Mouse (Mus musculus) hindbrain, embryonic 12.5 days (tissue): Measurements from ENCODE around the gene Rpusd3. TPM values are rescaled to one million over a fixed set of nuclear protein-coding genes. Genes with fewer than 3 reads are reported as not detected.

Experiments
- ATAC-seq: fragments of 200-750 bp; cut with Nextera tagmentation; 2 replicates; pipeline ENCODE4 v1.8.0; 2017; ENCODE audit warnings: moderate TSS enrichment; ENCODE audit not compliant: low FRiP score
- H3K27ac ChIP-seq: fragments of 300-500 bp; sonication (generic); 2 replicates; pipeline ENCODE4 v1.5.1; 2016; ENCODE audit warnings: mild to moderate bottlenecking
- H3K27me3 ChIP-seq: fragments of 300-500 bp; sonication (generic); 2 replicates; pipeline ENCODE4 v1.6.1; 2016; ENCODE audit warnings: mild to moderate bottlenecking
- H3K36me3 ChIP-seq: fragments of 300-500 bp; sonication (generic); 2 replicates; pipeline ENCODE4 v1.6.1; 2016; ENCODE audit warnings: mild to moderate bottlenecking
- H3K4me1 ChIP-seq: fragments of 300-500 bp; sonication (generic); 2 replicates; pipeline ENCODE4 v1.6.1; 2016
- H3K4me2 ChIP-seq: fragments of 300-500 bp; sonication (generic); replicated peaks from 2 replicates; pipeline ENCODE4 v1.6.1; 2016; ENCODE audit warnings: mild to moderate bottlenecking
- H3K4me3 ChIP-seq: fragments of 300-500 bp; sonication (generic); 2 replicates; pipeline ENCODE4 v1.5.1; 2016; ENCODE audit warnings: mild to moderate bottlenecking
- H3K9ac ChIP-seq: fragments of 300-500 bp; sonication (generic); 2 replicates; pipeline ENCODE4 v1.6.1; 2016; ENCODE audit warnings: mild to moderate bottlenecking, moderate library complexity
- H3K9me3 ChIP-seq: fragments of 300-500 bp; sonication (generic); replicated peaks from 2 replicates; pipeline ENCODE4 v1.6.1; 2016; ENCODE audit warnings: mild to moderate bottlenecking
- WGBS: fragments of 180-500 bp; shearing (Covaris S2); methylation state at CpG from one replicate; pipeline ENCODE4 v1.1.7; 2016; 5-methylcytosine and 5-hydroxymethylcytosine counted together
- polyA plus RNA-seq: library from polyadenylated mRNA; unstranded; fragments of >200 nt; fragmentation: Nextera tagmentation; extraction: Ambion mirVana; gene quantifications from 2 replicates; pipeline ENCODE4 v1.2.1, GENCODE M21; 2016

Gene Rpusd3
- polyA plus RNA-seq, 1 experiment from 2014 or later, result 22.0 TPM

GRCm38 (mm10) chr6:113395501-113395900 lies 23.6 kb downstream of the Rpusd3 start:
- ATAC-seq, result no peak
- Histone ChIP-seq H3K4me3 (no peak overlapping the region), H3K4me1 (peaks cover 16% of the 10 kb centered on the region), H3K9ac (no peak overlapping the region), H3K27me3 (peaks cover 4% of the 10 kb centered on the region; the same call in 1 of the 2 replicates), H3K4me2 (no peak overlapping the region), H3K9me3 (no peaks in the 10 kb centered on the region), H3K36me3 (peaks cover 12% of the 10 kb centered on the region), H3K27ac (no peak overlapping the region)
- WGBS, result 88% methylated on average over 6 of the region's 6 CpGs

- 92% methylated on average over 11 of the region's 11 CpGs for WGBS
- H3K4me1 ChIP-seq, result peaks cover 16% of the 10 kb centered on the region
- peaks cover 4% of the 10 kb centered on the region; the same call in 1 of the 2 replicates for H3K27me3 ChIP-seq
- peaks cover 19% of the 10 kb centered on the region for H3K36me3 ChIP-seq
- H3K4me2 ChIP-seq, result no peak overlapping the region
- ATAC-seq, result no peak
- no peaks in the 10 kb centered on the region for H3K9me3 ChIP-seq
- H3K27ac ChIP-seq, result no peak overlapping the region
- H3K9ac ChIP-seq, result no peak overlapping the region
- H3K4me3 ChIP-seq, result no peak overlapping the region
Measured at GRCm38 (mm10) chr6:113394811-113395210, 24.3 kb downstream of the Rpusd3 start.

GRCm38 (mm10) chr6:113393951-113394350 lies 25.2 kb downstream of the Rpusd3 start:
- Histone ChIP-seq H3K27ac (no peak overlapping the region), H3K4me1 (peaks cover 16% of the 10 kb centered on the region), H3K9me3 (no peaks in the 10 kb centered on the region), H3K36me3 (peaks cover 27% of the 10 kb centered on the region), H3K4me2 (no peak overlapping the region), H3K27me3 (peaks cover 4% of the 10 kb centered on the region; the same call in 1 of the 2 replicates), H3K9ac (no peak overlapping the region), H3K4me3 (no peak overlapping the region)
- WGBS, result 81% methylated on average over 6 of the region's 6 CpGs
- no peak for ATAC-seq

GRCm38 (mm10) chr6:113392387-113393071 lies 26.6 kb downstream of the Rpusd3 start:
- ATAC-seq, result peak; percentile 94
- H3K36me3 ChIP-seq, result peaks cover 38% of the 10 kb centered on the region
- H3K4me2 ChIP-seq, result peak overlapping the region; percentile 87
- H3K27ac ChIP-seq, result peak overlapping the region; percentile 78
- peak overlapping the region; percentile 72 for H3K9ac ChIP-seq
- peak overlapping the region; percentile 47 for H3K4me3 ChIP-seq
- H3K4me1 ChIP-seq, result peaks cover 16% of the 10 kb centered on the region
- peaks cover 4% of the 10 kb centered on the region; the same call in 1 of the 2 replicates for H3K27me3 ChIP-seq
- WGBS, result under 1% methylated on average over 51 of the region's 51 CpGs
- H3K9me3 ChIP-seq, result no peaks in the 10 kb centered on the region

- H3K4me2 ChIP-seq, result peak overlapping the region; percentile 87
- 25% methylated on average over 10 of the region's 10 CpGs for WGBS
- H3K36me3 ChIP-seq, result peaks cover 42% of the 10 kb centered on the region
- H3K4me1 ChIP-seq, result peaks cover 16% of the 10 kb centered on the region
- H3K4me3 ChIP-seq, result peak overlapping the region; percentile 47
- H3K27ac ChIP-seq, result peak overlapping the region; percentile 78
- peaks cover 4% of the 10 kb centered on the region; the same call in 1 of the 2 replicates for H3K27me3 ChIP-seq
- ATAC-seq, result peak; percentile 33; the same call in 1 of the 2 replicates
- H3K9ac ChIP-seq, result peak overlapping the region; percentile 72
- H3K9me3 ChIP-seq, result no peaks in the 10 kb centered on the region
Measured at GRCm38 (mm10) chr6:113392015-113392386, 27.1 kb downstream of the Rpusd3 start.

GRCm38 (mm10) chr6:113390715-113391114 lies 28.4 kb downstream of the Rpusd3 start:
- Histone ChIP-seq H3K4me3 (no peak overlapping the region), H3K9ac (no peak overlapping the region), H3K27me3 (peaks cover 4% of the 10 kb centered on the region; the same call in 1 of the 2 replicates), H3K4me1 (peaks cover 16% of the 10 kb centered on the region), H3K36me3 (peaks cover 53% of the 10 kb centered on the region), H3K27ac (no peak overlapping the region), H3K4me2 (no peak overlapping the region), H3K9me3 (no peaks in the 10 kb centered on the region)
- ATAC-seq, result no peak
- WGBS, result 85% methylated on average over 3 of the region's 3 CpGs

GRCm38 (mm10) chr6:113388960-113389359 lies 30.2 kb downstream of the Rpusd3 start, which contains the start of gene Ttll3:
Ttll3 (plus strand) TSS chr6:113389260.
- H3K4me3 ChIP-seq, result no peak within 1 kb of the TSS
- no peak within 1 kb of the TSS for H3K27ac ChIP-seq
- ATAC-seq, result no peak
- no peaks in the 10 kb centered on the region for H3K9me3 ChIP-seq
- H3K9ac ChIP-seq, result no peak within 1 kb of the TSS
- H3K4me2 ChIP-seq, result no peak within 1 kb of the TSS
- H3K4me1 ChIP-seq, result peaks cover 16% of the 10 kb centered on the region
- H3K27me3 ChIP-seq, result peaks cover 1% of the 10 kb centered on the region; the same call in 1 of the 2 replicates
- peaks cover 63% of the 10 kb centered on the region for H3K36me3 ChIP-seq
- 80% methylated on average over 8 of the region's 8 CpGs for WGBS

GRCm38 (mm10) chr6:113386025-113386424 lies 33.1 kb downstream of the Rpusd3 start:
- Histone ChIP-seq H3K4me2 (no peak overlapping the region), H3K36me3 (peaks cover 91% of the 10 kb centered on the region), H3K27ac (no peak overlapping the region), H3K9ac (no peak overlapping the region), H3K4me3 (no peak overlapping the region), H3K9me3 (no peaks in the 10 kb centered on the region), H3K27me3 (no peaks in the 10 kb centered on the region), H3K4me1 (no peaks in the 10 kb centered on the region)
- ATAC-seq, result no peak
- WGBS, result 91% methylated on average over 3 of the region's 3 CpGs

- H3K27ac ChIP-seq, result no peak overlapping the region
- 87% methylated on average over 11 of the region's 11 CpGs for WGBS
- no peaks in the 10 kb centered on the region for H3K9me3 ChIP-seq
- H3K27me3 ChIP-seq, result no peaks in the 10 kb centered on the region
- H3K9ac ChIP-seq, result no peak overlapping the region
- no peaks in the 10 kb centered on the region for H3K4me1 ChIP-seq
- ATAC-seq, result no peak
- peaks cover 95% of the 10 kb centered on the region for H3K36me3 ChIP-seq
- H3K4me3 ChIP-seq, result no peak overlapping the region
- no peak overlapping the region for H3K4me2 ChIP-seq
Measured at GRCm38 (mm10) chr6:113385160-113385714, 33.9 kb downstream of the Rpusd3 start.

GRCm38 (mm10) chr6:113384351-113384927 lies 34.7 kb downstream of the Rpusd3 start:
- Histone ChIP-seq H3K4me3 (no peak overlapping the region), H3K27me3 (no peaks in the 10 kb centered on the region), H3K4me2 (no peak overlapping the region), H3K9me3 (no peaks in the 10 kb centered on the region), H3K9ac (no peak overlapping the region), H3K27ac (no peak overlapping the region), H3K4me1 (peaks cover under 1% of the 10 kb centered on the region; the same call in 1 of the 2 replicates), H3K36me3 (peaks cover 87% of the 10 kb centered on the region)
- WGBS, result 90% methylated on average over 8 of the region's 8 CpGs
- ATAC-seq, result no peak

GRCm38 (mm10) chr6:113380480-113380879 lies 38.7 kb downstream of the Rpusd3 start:
- peaks cover 17% of the 10 kb centered on the region for H3K4me1 ChIP-seq
- H3K27ac ChIP-seq, result no peak overlapping the region
- no peaks in the 10 kb centered on the region for H3K9me3 ChIP-seq
- H3K4me2 ChIP-seq, result no peak overlapping the region
- ATAC-seq, result no peak
- H3K36me3 ChIP-seq, result peaks cover 57% of the 10 kb centered on the region
- no peaks in the 10 kb centered on the region for H3K27me3 ChIP-seq
- H3K4me3 ChIP-seq, result no peak overlapping the region
- H3K9ac ChIP-seq, result no peak overlapping the region
- WGBS, result 93% methylated on average over 11 of the region's 11 CpGs

GRCm38 (mm10) chr6:113379246-113379645 lies 39.9 kb downstream of the Rpusd3 start:
- peak overlapping the region; percentile 96 for H3K4me2 ChIP-seq
- H3K27me3 ChIP-seq, result no peaks in the 10 kb centered on the region
- peaks cover 57% of the 10 kb centered on the region for H3K36me3 ChIP-seq
- peaks cover 17% of the 10 kb centered on the region for H3K4me1 ChIP-seq
- H3K9me3 ChIP-seq, result no peaks in the 10 kb centered on the region
- no peak for ATAC-seq
- peak overlapping the region; percentile 96; the same call in 1 of the 2 replicates for H3K9ac ChIP-seq
- peak overlapping the region; percentile 85 for H3K4me3 ChIP-seq
- 88% methylated on average over 6 of the region's 6 CpGs for WGBS
- H3K27ac ChIP-seq, result no peak overlapping the region
